Mouse (Mus musculus) midbrain, postnatal 0 days (tissue): ENCODE measurements at regions not wholly inside any gene's neighbourhood (a gene's known extent, or its start where the extent isn't known, plus 50 kb on each side); places are given as distances from the start of the nearest gene placed in this dataset.

Experiments used
- ATAC-seq: fragments of 200-750 bp; cut with Nextera tagmentation; 2 replicates; pipeline ENCODE4 v1.8.0; 2017; ENCODE audit warnings: moderate number of reproducible peaks, mild to moderate bottlenecking, moderate TSS enrichment, moderate library complexity; ENCODE audit not compliant: low FRiP score
- DNase-seq: peaks from one replicate; pipeline ENCODE4 v3.0.0-alpha.2; 2015; ENCODE audit warnings: low spot score
- H3K27ac ChIP-seq: fragments of 300-500 bp; sonication (generic); 2 replicates; pipeline ENCODE4 v1.5.1; 2014; ENCODE audit warnings: low read depth, mild to moderate bottlenecking, low read length, mixed read lengths
- H3K27me3 ChIP-seq: fragments of 300-500 bp; sonication (generic); 2 replicates; pipeline ENCODE4 v1.6.1; 2014; ENCODE audit warnings: low read length, control low read depth, mixed read lengths; ENCODE audit not compliant: insufficient read depth
- H3K36me3 ChIP-seq: fragments of 300-500 bp; sonication (generic); 2 replicates; pipeline ENCODE4 v1.6.1; 2014; ENCODE audit warnings: low read length, control low read depth, mixed read lengths; ENCODE audit not compliant: insufficient read depth
- H3K4me1 ChIP-seq: fragments of 300-500 bp; sonication (generic); 2 replicates; pipeline ENCODE4 v1.6.1; 2014; ENCODE audit warnings: mild to moderate bottlenecking, control low read depth, antibody characterized with exemption, low read length, mixed read lengths; ENCODE audit not compliant: insufficient read depth
- H3K4me2 ChIP-seq: fragments of 300-500 bp; sonication (generic); 2 replicates; pipeline ENCODE4 v1.6.1; 2014; ENCODE audit warnings: low read depth, mild to moderate bottlenecking, low read length, mixed read lengths; ENCODE audit not compliant: poor library complexity, severe bottlenecking
- H3K4me3 ChIP-seq: fragments of 300-500 bp; sonication (generic); 2 replicates; pipeline ENCODE4 v1.5.1; 2014; ENCODE audit warnings: low read depth, mild to moderate bottlenecking, low read length, moderate library complexity
- H3K9ac ChIP-seq: fragments of 300-500 bp; sonication (generic); replicated peaks from 2 replicates; pipeline ENCODE4 v1.6.1; 2014; ENCODE audit warnings: mild to moderate bottlenecking, low read length, moderate library complexity, mixed read lengths; ENCODE audit not compliant: poor library complexity, severe bottlenecking
- H3K9me3 ChIP-seq: fragments of 300-500 bp; sonication (generic); 2 replicates; pipeline ENCODE4 v1.6.1; 2016; ENCODE audit warnings: low read length, control low read depth
- CTCF ChIP-seq: IDR thresholded peaks from 2 replicates; pipeline ENCODE4 v1.5.1; 2016; ENCODE audit warnings: antibody characterized with exemption, mild to moderate bottlenecking
- WGBS: fragments of 180-500 bp; shearing (Covaris S2); extraction: QIAGEN DNeasy Blood & Tissue Kit; methylation state at CpG from one replicate; pipeline ENCODE4 v1.1.7; 2014; 5-methylcytosine and 5-hydroxymethylcytosine counted together

DNA sequence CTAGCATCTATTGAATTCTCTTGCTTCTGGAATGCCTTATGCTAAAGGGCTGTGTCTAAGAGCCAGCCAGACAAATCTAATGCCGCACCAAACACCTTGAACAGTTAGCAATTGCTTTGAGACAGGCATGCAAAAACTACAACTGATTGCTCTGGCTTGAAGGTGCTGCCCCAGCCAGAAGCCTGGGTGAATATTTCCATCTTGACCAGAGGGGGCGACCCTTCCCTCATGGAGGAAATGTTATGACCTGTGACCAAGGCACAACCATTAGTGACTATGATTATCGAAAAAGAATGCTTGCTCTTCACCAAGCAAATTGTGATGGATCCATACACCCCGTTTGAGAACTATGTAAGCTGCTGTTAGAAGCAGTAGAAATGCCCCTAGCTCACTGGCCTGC, 445.9 kb upstream of the Etaa1 start:
- DNase-seq (no peak), ATAC-seq (no peak)
- no peak overlapping the region for H3K4me3 ChIP-seq
- 74% methylated on average over 4 of the region's 4 CpGs for WGBS
- no peak overlapping the region for H3K4me2 ChIP-seq
- H3K36me3 ChIP-seq = no peaks in the 10 kb centered on the region
- no peaks in the 10 kb centered on the region for H3K4me1 ChIP-seq
- no peaks in the 10 kb centered on the region for H3K27me3 ChIP-seq
- peak; percentile 43 for TF ChIP-seq CTCF
- no peak overlapping the region for H3K27ac ChIP-seq
- no peak overlapping the region for H3K9ac ChIP-seq
- H3K9me3 ChIP-seq = no peaks in the 10 kb centered on the region

DNA sequence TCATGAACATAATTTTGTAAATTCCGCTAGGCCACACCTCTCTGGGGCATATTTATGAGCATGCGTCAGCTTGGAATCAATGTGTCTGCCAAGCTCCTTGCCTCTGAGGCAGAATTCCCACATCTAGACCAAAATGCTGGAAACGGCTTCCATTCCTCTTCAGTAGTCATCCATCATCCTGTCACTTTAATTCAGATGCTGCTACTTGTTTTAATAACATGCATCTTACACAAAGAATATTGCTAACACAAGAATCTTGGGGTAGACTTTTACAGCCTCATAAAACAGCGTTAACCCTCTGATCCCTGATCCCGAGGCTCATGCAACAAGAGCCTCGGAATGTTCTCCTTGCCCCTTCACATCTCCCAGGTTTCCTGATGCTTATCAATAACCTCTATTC, 442.7 kb upstream of the Etaa1 start:
- Histone ChIP-seq H3K36me3 (no peaks in the 10 kb centered on the region), H3K27me3 (no peaks in the 10 kb centered on the region), H3K4me1 (no peaks in the 10 kb centered on the region), H3K9ac (no peak overlapping the region), H3K4me2 (no peak overlapping the region), H3K4me3 (no peak overlapping the region), H3K27ac (no peak overlapping the region), H3K9me3 (no peaks in the 10 kb centered on the region)
- WGBS = 69% methylated on average over 6 of the region's 6 CpGs
- DNase-seq = peak; percentile 59
- TF ChIP-seq CTCF = no peak
- no peak for ATAC-seq

DNA sequence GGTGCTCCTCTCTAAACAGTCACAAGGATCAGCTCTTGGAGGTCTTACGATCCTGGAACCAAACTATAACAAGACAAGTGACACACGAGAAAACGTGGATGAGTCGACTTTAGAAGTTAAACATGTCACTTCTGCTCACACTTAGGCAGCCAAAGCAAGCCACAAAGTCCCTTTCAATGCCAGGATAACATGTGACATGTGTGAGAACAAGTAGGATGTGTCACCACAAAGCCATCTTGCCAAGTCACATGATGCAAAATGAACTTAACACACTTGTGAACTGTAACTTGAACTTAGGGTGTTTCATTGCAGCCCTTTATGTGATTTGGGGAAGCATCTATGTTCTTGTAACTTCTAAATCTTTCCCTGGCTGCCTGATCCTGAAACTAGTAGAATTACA, 442.0 kb upstream of the Etaa1 start:
- Histone ChIP-seq H3K27ac (no peak overlapping the region), H3K9ac (no peak overlapping the region), H3K9me3 (no peaks in the 10 kb centered on the region), H3K4me1 (no peaks in the 10 kb centered on the region), H3K4me2 (no peak overlapping the region), H3K4me3 (no peak overlapping the region), H3K36me3 (no peaks in the 10 kb centered on the region), H3K27me3 (no peaks in the 10 kb centered on the region)
- no peak for ATAC-seq
- 87% methylated on average over 4 of the region's 4 CpGs for WGBS
- DNase-seq = no peak
- TF ChIP-seq CTCF = no peak

DNA sequence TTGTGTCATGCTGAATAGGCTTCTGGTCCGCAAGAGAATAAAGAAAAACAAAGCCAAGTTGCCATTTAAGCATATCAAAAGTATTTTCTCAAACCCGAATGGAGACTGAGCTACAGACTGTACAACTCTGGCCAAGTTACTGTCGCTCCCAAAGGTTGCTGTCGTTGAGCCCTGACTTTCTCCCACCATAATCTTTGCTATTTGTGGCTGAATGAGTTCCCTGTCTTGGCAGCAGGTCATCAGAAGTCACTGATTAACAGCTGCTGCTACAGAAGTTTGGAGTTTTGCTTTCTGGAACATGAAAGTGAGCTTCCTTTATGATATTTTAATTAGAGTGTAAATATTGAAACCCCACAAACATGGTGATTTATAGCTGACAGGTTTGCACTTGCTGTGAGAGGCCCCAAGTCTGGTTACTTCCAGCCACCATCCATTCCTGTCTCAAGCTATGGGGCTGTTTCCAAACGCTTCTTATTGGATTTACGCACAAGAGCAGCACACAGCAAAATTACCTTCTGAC, 419.2 kb upstream of the Etaa1 start:
- Histone ChIP-seq H3K4me3 (no peak overlapping the region), H3K27me3 (no peaks in the 10 kb centered on the region), H3K27ac (no peak overlapping the region), H3K4me2 (no peak overlapping the region), H3K9ac (no peak overlapping the region), H3K4me1 (no peaks in the 10 kb centered on the region), H3K9me3 (no peaks in the 10 kb centered on the region), H3K36me3 (no peaks in the 10 kb centered on the region)
- 85% methylated on average over 6 of the region's 6 CpGs for WGBS
- ATAC-seq (no peak), DNase-seq (no peak)
- TF ChIP-seq CTCF = no peak

DNA sequence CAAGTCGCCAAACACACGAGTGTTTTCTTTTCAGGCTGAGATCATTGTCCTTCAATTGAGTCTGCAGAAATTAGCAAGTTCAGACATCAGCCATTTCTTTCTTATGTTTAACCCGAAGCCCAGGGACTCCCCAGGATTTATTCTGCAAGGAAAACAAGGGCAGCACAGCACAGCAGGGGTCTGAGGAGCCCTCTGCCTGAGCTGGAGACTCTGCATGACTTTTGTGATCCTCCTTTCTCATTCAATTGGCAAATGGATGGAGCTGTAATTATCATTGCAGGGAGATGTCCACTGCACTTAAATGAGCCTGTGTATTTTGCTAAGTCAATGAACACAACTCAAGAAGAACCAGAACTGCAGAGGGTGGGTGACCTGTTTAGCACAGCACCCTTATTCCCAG, 417.6 kb upstream of the Etaa1 start:
- H3K27me3 ChIP-seq = no peaks in the 10 kb centered on the region
- TF ChIP-seq CTCF = no peak
- H3K4me3 ChIP-seq = no peak overlapping the region
- no peaks in the 10 kb centered on the region for H3K9me3 ChIP-seq
- no peaks in the 10 kb centered on the region for H3K36me3 ChIP-seq
- 14% methylated on average over 3 of the region's 3 CpGs for WGBS
- no peak overlapping the region for H3K4me2 ChIP-seq
- H3K4me1 ChIP-seq = no peaks in the 10 kb centered on the region
- no peak for ATAC-seq
- H3K9ac ChIP-seq = no peak overlapping the region
- no peak overlapping the region for H3K27ac ChIP-seq
- DNase-seq = no peak

DNA sequence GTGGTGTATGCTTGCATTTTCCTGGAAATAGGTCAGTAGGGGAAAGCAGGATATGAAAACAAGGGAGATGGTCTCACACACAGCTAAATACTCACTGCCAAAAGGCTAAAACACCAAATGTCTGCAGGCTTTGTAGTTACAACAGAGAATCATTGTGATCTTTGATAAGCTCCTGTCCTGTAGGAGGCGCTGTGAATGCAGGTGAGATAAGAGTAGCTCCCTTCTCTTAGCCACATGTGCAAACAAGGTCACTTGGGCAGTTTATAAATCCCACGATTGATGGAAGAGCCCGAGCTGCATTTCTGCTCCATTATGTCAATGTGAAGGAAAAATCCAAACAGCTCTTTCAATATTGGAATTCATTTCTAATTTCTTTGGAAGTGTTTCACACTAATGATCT, 417.2 kb upstream of the Etaa1 start:
- peak; percentile 39 for TF ChIP-seq CTCF
- Histone ChIP-seq H3K9me3 (no peaks in the 10 kb centered on the region), H3K4me2 (no peak overlapping the region), H3K4me1 (no peaks in the 10 kb centered on the region), H3K9ac (no peak overlapping the region), H3K4me3 (no peak overlapping the region), H3K27ac (no peak overlapping the region), H3K36me3 (no peaks in the 10 kb centered on the region), H3K27me3 (no peaks in the 10 kb centered on the region)
- WGBS = 21% methylated on average over 3 of the region's 3 CpGs
- ATAC-seq (no peak), DNase-seq (peak; percentile 29)
